Mouse (Mus musculus): Measurements from ENCODE around the gene Asic2.

The Asic2 gene

GRCm38 (mm10) chr11:81968401-81968881, at the start of gene Asic2:
Gene Asic2 (minus strand): TSS chr11:81968457.
- in situ Hi-C loops (cut with MboI; ENCODE audit: unreplicated experiment in 2 of 2) = no loop called here

DNA sequence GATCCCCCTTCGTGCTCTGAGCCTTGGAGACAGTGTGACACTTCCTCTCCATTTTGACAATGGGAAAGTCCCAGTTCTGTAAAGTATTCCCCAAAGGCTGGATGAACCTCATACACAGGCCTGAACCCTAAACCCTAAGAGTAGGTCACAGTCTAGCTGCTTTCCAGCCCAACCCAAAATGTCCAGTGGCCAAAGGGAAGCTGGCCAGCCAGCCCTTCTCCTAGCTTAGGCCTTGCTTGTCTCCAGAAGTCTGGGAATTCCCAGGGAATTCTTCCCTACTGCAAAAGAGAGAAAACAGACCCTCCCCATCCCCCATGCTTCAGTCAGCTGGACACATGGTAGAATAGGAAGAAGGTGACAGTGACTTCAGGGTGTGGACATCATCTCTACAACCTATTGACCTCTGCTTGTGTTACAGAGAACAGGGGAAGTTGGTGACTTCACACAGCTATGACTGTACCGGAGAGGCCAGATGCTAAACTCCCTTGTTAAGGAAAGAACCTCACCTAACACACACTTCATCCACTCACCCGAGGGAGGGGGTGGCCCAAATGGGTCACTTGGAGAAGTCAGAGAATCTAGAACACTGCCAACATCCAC, 48.0 kb upstream of the Asic2 start:
- in situ Hi-C loops (cut with MboI; ENCODE audit: unreplicated experiment in 2 of 2) = no loop called here

- in situ Hi-C loops (cut with MboI; ENCODE audit: unreplicated experiment in 2 of 2) = no loop called here
These were observed 46.8 kb upstream of the Asic2 start for GRCm38 (mm10) chr11:82015066-82015465.

GRCm38 (mm10) chr11:82013756-82014155, 45.5 kb upstream of the Asic2 start:
- in situ Hi-C loops (cut with MboI; ENCODE audit: unreplicated experiment in 2 of 2) = no loop called here

- in situ Hi-C loops (cut with MboI; ENCODE audit: unreplicated experiment in 2 of 2) = no loop called here
These were observed 43.3 kb upstream of the Asic2 start for GRCm38 (mm10) chr11:82011411-82012193.

GRCm38 (mm10) chr11:82010115-82010514, 41.9 kb upstream of the Asic2 start:
- in situ Hi-C loops (cut with MboI; ENCODE audit: unreplicated experiment in 2 of 2) = no loop called here

- in situ Hi-C loops (cut with MboI; ENCODE audit: unreplicated experiment in 2 of 2) = no loop called here
These were observed 38.7 kb upstream of the Asic2 start for GRCm38 (mm10) chr11:82006796-82007423.

- in situ Hi-C loops (cut with MboI; ENCODE audit: unreplicated experiment in 2 of 2) = no loop called here
These were observed 36.6 kb upstream of the Asic2 start for GRCm38 (mm10) chr11:82004810-82005209.

DNA sequence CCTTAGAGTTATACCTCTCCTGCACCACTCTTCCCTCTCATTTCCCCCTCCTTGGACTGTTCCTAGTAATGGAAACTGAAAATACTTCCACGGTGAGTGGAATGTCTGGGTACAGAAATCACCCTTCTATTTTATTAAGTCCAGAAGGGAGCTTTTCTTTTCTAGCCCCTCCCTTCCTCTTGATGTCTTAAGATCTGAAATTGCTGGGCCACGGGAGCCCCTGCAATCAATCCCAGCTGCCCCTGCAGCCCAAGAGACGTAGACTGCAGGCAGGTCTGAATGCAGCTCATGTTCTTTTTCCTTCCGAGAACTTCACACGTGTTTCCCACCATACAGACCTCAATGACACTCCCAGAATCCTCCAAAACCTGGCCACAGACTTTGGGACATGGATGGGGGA, 32.3 kb upstream of the Asic2 start:
- in situ Hi-C loops (cut with MboI; ENCODE audit: unreplicated experiment in 2 of 2) = no loop called here

DNA sequence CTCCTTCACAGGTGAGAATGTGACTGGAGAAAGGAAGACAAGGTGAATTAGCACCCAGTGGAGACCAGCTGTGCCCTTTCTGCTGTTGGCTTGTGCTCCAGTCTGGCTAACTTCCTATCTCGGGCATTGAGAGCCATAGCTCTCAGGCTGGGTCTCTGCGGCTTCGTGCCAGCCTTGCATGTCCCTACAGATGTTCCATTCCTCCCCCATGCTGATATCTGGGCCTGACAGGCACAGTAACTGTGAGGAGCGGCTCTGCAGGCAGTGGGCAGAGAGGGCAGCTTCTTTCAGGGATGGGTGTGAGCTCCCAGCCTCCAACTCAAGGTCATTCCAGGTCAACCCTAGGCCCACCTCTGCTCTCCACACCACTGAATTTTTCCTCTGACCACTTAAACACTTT, 31.2 kb upstream of the Asic2 start:
- in situ Hi-C loops (cut with MboI; ENCODE audit: unreplicated experiment in 2 of 2) = loop anchor here (5.0 to 25.0 kb wide), 3 partner anchors 613 to 893 kb away; partner anchors contain the start of genes Fndc8 (in 1 of the 2) and Rad51d (in 1 of the 2)

- in situ Hi-C loops (cut with MboI; ENCODE audit: unreplicated experiment in 2 of 2) = loop anchor here (5.0 to 25.0 kb wide), 3 partner anchors 614 to 894 kb away; partner anchors contain the start of genes Fndc8 (in 1 of the 2) and Rad51d (in 1 of the 2)
These were observed 30.4 kb upstream of the Asic2 start for GRCm38 (mm10) chr11:81998646-81999045.

DNA sequence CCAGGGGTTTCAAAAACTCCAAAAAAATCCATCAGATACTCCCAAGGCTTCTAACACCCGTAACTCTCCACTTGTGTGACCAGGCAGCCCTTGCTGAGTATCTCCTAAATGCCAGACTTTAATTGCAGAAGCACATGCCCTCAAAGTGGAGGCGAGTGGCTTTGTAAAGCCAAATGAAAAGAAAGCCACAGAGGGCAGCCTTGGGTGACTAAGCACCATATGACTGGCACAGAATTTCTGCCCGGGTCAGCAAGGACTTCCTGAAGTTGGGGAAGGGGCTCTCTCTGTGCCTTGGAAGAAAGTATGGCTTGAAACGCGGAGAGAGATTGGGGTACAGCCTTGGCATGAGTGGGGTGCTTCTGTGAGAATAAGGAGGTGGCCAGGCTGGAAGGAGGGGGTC, 28.8 kb upstream of the Asic2 start:
- in situ Hi-C loops (cut with MboI; ENCODE audit: unreplicated experiment in 2 of 2) = loop anchor here (5.0 to 25.0 kb wide), 3 partner anchors 615 to 895 kb away; partner anchors contain the start of genes Fndc8 (in 1 of the 2) and Rad51d (in 1 of the 2)

DNA sequence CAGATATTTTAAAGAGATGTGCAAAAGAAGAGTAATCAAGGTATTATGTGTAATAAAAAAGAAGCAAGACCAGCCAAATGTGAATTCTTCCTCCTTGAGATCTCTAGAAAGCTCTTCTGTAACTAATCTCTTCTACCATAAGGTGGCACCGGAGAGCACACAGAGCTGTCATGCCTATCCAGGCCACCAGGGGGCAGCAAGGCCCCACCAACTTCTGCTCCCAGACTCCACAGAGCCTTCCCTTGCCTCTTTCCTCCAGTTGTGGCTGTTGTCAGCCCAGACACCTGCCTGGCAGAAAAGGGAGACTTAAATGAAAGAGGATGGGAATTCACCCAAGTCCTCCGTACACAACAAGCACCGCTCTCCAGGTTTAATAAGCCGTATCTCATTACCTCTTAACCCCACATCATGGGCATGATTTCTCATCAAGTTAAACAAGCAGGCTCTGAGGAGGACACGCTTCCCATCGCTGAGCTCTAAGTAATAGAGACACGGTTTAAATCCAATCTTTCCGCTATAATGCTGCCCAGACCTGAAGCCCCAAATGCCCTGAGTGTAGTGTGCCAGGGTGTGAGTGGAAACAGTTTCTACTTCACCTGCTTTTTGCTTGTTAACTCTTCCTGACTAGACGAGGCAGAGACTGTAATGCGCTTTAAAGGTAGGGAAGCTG, 28.1 kb upstream of the Asic2 start:
- in situ Hi-C loops (cut with MboI; ENCODE audit: unreplicated experiment in 2 of 2) = loop anchor here (5.0 to 25.0 kb wide), 3 partner anchors 616 to 896 kb away; partner anchors contain the start of genes Fndc8 (in 1 of the 2) and Rad51d (in 1 of the 2)

DNA sequence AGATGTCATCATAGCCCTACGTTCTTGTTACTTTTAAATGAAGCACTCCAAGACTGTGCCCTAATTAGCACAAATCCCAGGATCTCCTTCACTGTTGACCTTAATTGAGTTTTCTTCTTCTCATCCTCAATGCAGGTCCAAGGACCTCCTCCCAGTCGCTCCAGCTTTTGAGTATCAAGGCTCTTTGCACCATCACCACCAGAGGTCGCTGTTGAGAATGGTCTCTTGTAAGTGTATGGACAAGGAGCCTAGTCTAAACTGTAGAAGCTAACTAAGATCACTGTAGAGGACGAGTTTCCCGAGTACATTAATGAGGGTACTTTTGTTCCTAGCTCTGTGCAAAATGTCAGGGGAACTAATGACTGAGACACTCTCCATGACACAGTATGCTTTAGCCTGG, 14.9 kb upstream of the Asic2 start:
- in situ Hi-C loops (cut with MboI; ENCODE audit: unreplicated experiment in 2 of 2) = loop anchor here (5.0 to 25.0 kb wide), 4 partner anchors 194 to 912 kb away; partner anchors contain the start of genes Fndc8 (in 1 of the 2) and Rad51d (in 1 of the 2)

DNA sequence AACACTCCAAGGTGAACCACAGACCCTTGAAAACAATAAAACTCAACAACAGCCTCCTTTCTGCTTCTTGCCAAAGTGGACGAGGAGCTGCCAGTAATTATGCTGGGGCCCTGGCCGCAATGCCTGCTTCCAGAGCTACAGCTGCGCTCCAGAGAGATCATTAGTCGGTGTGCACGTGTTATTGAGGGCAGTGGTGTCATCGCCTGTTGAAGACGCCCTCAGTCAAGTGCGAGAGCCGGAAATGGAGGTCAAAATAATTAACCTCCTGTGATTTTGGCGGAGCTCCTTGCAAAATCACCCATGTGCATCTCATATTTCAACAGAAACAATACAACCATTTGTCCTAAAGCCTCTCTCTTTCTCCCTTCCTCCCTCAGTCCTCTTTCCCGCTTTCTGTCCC, 13.9 kb upstream of the Asic2 start:
- in situ Hi-C loops (cut with MboI; ENCODE audit: unreplicated experiment in 2 of 2) = loop anchor here (5.0 to 25.0 kb wide), 4 partner anchors 195 to 913 kb away; partner anchors contain the start of genes Fndc8 (in 1 of the 2) and Rad51d (in 1 of the 2)

- in situ Hi-C loops (cut with MboI; ENCODE audit: unreplicated experiment in 2 of 2) = no loop called here
These were observed 6.3 kb upstream of the Asic2 start for GRCm38 (mm10) chr11:81974577-81974976.

DNA sequence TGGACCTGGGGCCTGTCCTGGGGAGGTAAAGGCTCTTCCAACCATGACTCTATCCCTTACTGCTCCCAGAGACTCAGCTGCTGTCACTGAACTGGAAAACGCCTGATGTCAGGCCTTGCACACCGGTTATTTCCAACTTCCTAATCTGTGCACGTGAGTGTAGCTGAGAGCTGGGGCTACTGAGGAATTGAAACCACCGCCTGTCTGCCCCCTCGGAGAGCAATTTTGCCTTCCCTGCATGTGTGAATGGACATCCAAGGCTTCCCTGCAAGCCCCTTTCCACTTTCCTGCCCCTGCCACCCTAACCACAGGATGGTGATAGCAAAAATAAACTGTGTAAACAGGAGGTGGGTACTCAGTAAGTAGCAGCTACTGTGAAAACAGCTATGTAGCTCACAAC, 5.4 kb upstream of the Asic2 start:
- in situ Hi-C loops (cut with MboI; ENCODE audit: unreplicated experiment in 2 of 2) = no loop called here

DNA sequence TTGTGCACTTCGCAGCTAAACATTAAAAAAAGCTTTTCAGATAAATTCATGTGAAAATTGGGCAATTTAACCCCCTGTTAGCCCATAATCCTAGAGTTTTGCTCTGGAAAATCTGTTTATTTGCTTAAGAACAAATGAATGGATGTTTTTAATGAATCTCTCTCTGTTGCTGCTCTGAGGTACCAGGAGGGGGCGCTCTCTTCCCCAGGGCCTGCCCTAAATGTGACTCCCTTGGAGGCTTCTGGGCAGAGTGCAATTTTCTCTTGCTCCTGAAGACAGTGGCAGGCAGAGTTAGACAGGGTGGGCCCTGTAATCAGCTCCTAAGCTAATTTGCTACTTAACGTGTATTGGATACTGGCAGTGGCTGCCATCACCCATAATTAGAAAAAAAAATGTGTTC, 3.8 kb upstream of the Asic2 start:
- in situ Hi-C loops (cut with MboI; ENCODE audit: unreplicated experiment in 2 of 2) = no loop called here

DNA sequence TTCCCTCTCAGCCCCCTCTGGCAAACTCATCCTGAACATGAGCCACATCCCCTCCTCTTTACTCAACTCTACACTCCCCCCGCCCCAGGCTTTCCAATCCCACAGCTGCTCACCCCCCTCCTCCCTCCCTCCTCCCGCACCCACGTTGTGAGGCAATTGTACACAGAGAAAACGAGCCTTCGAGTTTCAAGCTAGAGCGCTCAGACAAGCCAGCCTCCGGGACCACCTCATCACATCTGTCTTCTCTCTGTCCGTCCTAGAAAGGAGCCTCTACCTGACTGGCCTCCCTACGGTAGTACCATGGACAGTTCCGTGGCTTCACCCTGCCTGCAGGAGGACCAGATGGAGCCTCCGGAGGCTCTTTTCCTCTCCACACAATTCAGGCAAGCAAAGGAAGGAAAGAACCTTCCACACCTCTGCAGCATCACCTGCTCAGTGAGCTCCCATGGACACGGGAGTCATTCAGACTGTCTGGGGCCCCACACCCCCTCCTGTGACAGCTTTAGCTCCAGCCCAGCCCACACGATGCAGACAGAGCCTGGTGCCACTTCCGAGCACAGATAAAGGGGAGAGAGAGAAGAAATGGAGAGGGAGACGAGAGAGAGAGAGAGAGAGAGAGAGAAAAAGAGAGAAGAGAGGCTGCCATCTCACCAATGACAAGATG, 1.5 kb downstream of the Asic2 start:
- in situ Hi-C loops (cut with MboI; ENCODE audit: unreplicated experiment in 2 of 2) = no loop called here

Measured in v-Abl transformed pro-B cells (cell line).